Mouse (Mus musculus) small intestine, adult 2 months (tissue): ENCODE results near the gene Pdia3. TPM values are rescaled to one million over a fixed set of nuclear protein-coding genes. Genes with fewer than 3 reads are reported as not detected.
A peak's percentile ranks its signal among the peaks of the same experiment; 100 is the strongest.
"Not testable (repeated sequence)": the region's sequence is repeated elsewhere in the genome, so short reads cannot be mapped to it uniquely, and the experiment has no call there.

ENCODE experiments used
- H3K27ac ChIP-seq: fragments of 200-500 bp; 2 replicates; pipeline ENCODE4 v1.5.1; 2012; ENCODE audit warnings: low read depth, low read length, control low read depth, inconsistent platforms; ENCODE audit not compliant: insufficient read depth
- H3K27me3 ChIP-seq: fragments of 200-500 bp; 2 replicates; pipeline ENCODE4 v1.6.1; 2012; ENCODE audit warnings: mild to moderate bottlenecking, moderate library complexity, low read length, inconsistent platforms; ENCODE audit not compliant: control insufficient read depth, insufficient read depth
- H3K36me3 ChIP-seq: fragments of 200-500 bp; 2 replicates; pipeline ENCODE4 v1.6.1; 2012; ENCODE audit warnings: mild to moderate bottlenecking, low read length, control low read depth, inconsistent platforms; ENCODE audit not compliant: control insufficient read depth, insufficient read depth
- H3K4me1 ChIP-seq: fragments of 200-500 bp; 2 replicates; pipeline ENCODE4 v1.6.1; 2012; ENCODE audit warnings: low read length, inconsistent platforms, mixed read lengths; ENCODE audit not compliant: control insufficient read depth, insufficient read depth, insufficient read length
- H3K4me3 ChIP-seq: fragments of 200-500 bp; 2 replicates; pipeline ENCODE4 v1.5.1; 2012; ENCODE audit warnings: low read depth, mild to moderate bottlenecking, control low read depth, inconsistent platforms, low read length, moderate library complexity
- CTCF ChIP-seq: fragments of 200-500 bp; IDR thresholded peaks from 2 replicates; pipeline ENCODE4 v1.5.1; 2012; ENCODE audit warnings: low read depth, mild to moderate bottlenecking, control low read depth, inconsistent platforms, low read length, moderate library complexity, mixed read lengths; ENCODE audit not compliant: insufficient replicate concordance, insufficient read length; ENCODE audit errors: extremely low read depth
- POLR2A ChIP-seq: fragments of 200-500 bp; IDR thresholded peaks from 2 replicates; pipeline ENCODE4 v1.6.1; 2012; ENCODE audit warnings: low read depth, mild to moderate bottlenecking, control low read depth, inconsistent platforms, low read length, moderate library complexity
- WGBS: fragments of 180-500 bp; shearing (Covaris S2); methylation state at CpG from one replicate; pipeline ENCODE4 v1.1.7; 2018; 5-methylcytosine and 5-hydroxymethylcytosine counted together
- polyA plus RNA-seq: library from polyadenylated mRNA; depleted of rRNA; stranded (reverse); fragments of >200 nt; gene quantifications from 2 replicates; pipeline ENCODE4 v1.2.3, GENCODE M21; 2012; rRNA removed

Pdia3 gene
- polyA plus RNA-seq = 937 and 1,104 TPM in 2 replicates

DNA sequence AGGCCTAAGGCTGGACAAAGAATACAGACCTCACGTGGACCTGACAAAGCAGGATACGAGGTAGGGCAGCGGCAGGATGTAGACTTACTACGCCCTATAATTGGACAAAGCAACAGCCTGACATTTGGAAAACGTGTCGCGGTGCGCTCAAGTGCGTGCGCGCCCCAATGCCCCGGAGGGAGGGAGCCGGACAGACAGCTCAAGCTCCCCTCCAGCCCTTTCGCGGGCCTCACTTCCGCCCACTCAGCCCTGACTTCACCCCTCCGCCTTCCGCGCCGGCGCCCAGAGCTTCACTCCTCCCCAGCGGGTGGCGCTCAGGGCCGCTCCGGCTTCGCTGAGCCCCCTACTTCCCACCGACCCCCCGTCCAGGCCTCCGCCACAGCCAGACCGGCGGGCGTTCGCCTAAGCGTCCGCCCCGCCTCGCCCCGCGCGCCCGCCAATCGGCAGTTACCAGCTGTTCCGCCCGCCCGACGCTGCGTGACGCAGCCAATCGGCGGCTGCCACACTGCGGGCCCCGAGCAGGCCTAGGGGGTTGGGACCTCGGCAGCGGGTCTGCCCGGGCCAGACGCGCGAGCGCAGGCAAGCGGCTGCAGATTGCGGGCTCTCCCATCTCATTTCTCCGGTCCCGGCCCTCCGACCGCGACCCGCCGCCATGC lies at the start of gene Pdia3, which contains the start of gene Catsper2:
TSS of gene Pdia3 (plus strand) at position 389 of the 656 bp plus-strand sequence.
TSS of gene Catsper2 (minus strand) at position 406 of the 656 bp plus-strand sequence.
- 1% methylated on average over 68 of the region's 68 CpGs for WGBS

DNA sequence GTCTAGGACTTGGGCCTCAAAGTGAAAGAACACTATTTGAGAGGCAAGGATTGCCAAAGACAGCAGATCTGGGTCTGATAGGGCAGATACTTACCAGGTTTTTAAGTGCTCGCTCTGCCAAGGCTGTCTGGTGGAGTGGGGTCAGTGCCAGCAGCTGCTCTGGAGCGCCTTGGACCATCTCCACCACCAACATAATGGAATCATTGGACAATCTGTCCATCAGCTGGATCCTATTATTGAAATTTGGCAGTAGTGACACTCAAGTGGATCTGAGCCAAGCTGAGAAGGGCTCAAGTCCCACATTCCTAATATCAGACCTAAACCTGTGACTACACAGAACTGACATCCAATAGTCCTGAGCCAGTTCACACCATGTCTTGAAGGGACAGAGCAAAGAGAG lies 44.7 kb upstream of the Pdia3 start:
- peaks cover 12% of the 10 kb centered on the region for H3K36me3 ChIP-seq
- no peaks in the 10 kb centered on the region for H3K27me3 ChIP-seq
- WGBS = 83% methylated on average over 2 of the region's 2 CpGs
- H3K4me1 ChIP-seq = peaks cover 3% of the 10 kb centered on the region; the same call in 1 of the 2 replicates
- H3K4me3 ChIP-seq = no peak overlapping the region
- no peak overlapping the region for H3K27ac ChIP-seq
- TF ChIP-seq CTCF = no peak
- no peak for TF ChIP-seq POLR2A

More for the DNA sequence above, at the start of gene Pdia3, which contains the start of gene Catsper2:
- Histone ChIP-seq H3K27me3 (no peaks in the 10 kb centered on the region), H3K36me3 (peaks cover 5% of the 10 kb centered on the region), H3K27ac (peak within 1 kb of the TSS; percentile 90), H3K4me1 (no peaks in the 10 kb centered on the region; the same call in 1 of the 2 replicates), H3K4me3 (peak within 1 kb of the TSS; percentile 89)
- TF ChIP-seq CTCF (no peak), POLR2A (peak; percentile 97)

DNA sequence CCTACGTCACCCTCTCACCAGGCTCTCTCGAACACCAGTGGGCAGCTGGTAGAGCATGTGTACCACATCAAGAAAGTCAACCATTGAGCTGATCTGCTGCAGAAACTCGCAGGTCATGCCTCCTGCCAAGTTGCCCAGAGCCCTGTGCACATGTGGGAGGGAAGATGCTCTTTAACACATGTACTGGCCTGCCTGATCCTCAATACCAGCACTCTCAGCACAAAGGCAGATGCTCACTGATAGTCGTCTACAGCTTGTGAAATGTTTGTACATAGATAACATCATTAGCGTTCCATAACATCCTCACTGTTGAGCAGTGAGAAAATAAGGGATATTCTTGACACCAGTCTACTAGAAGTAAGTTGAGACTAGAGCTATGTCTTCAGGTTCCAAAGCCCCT lies 42.7 kb upstream of the Pdia3 start:
- no peaks in the 10 kb centered on the region for H3K4me1 ChIP-seq
- no peak overlapping the region for H3K27ac ChIP-seq
- 74% methylated on average over 5 of the region's 5 CpGs for WGBS
- H3K36me3 ChIP-seq = no peaks in the 10 kb centered on the region
- no peaks in the 10 kb centered on the region for H3K27me3 ChIP-seq
- no peak overlapping the region for H3K4me3 ChIP-seq
- TF ChIP-seq CTCF (no peak), POLR2A (no peak)

DNA sequence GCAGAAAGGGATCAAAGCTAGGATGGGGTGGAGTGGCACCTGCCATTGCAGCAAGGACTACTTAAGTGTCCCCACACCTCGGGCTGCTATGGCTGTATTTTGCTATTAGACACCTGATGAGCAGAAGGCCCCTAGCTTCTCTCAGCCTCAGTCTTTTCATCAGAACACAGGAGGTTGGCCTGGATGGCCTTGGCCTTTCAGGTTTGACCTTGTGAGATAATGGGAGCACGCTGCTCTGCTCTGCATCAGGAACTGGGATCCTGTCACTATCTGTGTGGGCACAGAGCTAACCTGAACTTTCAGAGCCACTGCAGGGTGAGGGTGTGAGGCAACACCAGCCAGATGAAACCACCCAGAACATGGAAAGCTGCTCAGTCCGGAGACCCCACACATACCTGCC lies 41.3 kb upstream of the Pdia3 start:
- TF ChIP-seq POLR2A = no peak
- no peak for TF ChIP-seq CTCF
- H3K36me3 ChIP-seq = no peaks in the 10 kb centered on the region
- WGBS = 60% methylated on average over 3 of the region's 3 CpGs
- no peaks in the 10 kb centered on the region for H3K4me1 ChIP-seq
- no peak overlapping the region for H3K4me3 ChIP-seq
- no peaks in the 10 kb centered on the region for H3K27me3 ChIP-seq
- no peak overlapping the region for H3K27ac ChIP-seq

DNA sequence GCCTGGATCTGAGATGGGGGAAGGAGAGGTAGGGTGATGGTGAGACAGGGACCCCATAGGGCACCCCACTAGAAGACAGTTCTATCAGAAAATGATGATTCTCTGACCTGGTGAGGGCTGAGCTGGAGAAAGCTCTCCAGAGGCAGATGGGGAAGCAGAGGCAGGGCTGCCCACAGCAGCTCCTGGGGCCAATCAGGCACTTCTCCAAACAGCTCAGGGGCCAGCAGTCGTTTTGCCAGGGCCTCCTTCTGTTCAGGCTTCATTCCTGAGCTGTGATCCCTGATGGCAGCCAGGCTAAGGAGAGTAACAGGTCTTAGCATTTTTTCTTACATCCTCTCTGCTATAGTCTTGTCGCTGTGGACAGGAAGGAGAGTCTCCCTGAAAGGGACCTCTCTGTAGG lies 38.8 kb upstream of the Pdia3 start:
- no peaks in the 10 kb centered on the region for H3K36me3 ChIP-seq
- no peak for TF ChIP-seq POLR2A
- TF ChIP-seq CTCF = no peak
- no peak overlapping the region for H3K27ac ChIP-seq
- no peak overlapping the region for H3K4me3 ChIP-seq
- no peaks in the 10 kb centered on the region for H3K4me1 ChIP-seq
- no peaks in the 10 kb centered on the region for H3K27me3 ChIP-seq
- 44% methylated on average over 2 of the region's 2 CpGs for WGBS

DNA sequence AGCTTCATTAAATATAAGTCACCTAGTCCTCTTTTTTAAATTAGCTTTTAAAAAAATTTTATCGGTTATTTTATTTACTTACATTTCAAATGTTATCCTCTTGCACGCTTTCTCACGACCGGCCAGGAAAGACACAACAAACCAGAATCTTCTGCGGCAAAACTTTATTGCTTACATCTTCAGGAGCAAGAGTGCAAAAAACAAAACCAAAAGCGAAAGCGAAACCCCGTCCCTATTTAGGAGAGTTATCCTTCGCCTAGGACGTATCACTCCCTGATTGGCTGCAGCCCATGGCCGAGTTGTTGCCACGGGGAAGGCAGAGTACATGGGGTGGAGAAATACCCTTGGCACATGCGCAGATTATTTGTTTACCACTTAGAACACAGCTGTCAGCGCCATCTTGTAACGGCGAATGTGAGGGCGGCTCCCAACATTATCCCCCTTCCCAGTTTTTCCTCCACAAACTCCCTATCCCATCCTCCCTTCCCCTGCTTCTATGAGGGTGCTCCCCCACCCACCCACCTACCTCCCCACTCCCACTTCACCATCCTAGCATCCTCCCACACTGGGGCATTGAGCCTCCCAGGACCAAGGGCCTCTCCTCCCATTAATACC lies 26.5 kb upstream of the Pdia3 start, which contains the start of gene Strc:
TSS of gene Strc (minus strand) at position 208 of the 615 bp plus-strand sequence.
- H3K4me3 ChIP-seq, H3K27ac ChIP-seq, H3K4me1 ChIP-seq, H3K27me3 ChIP-seq, H3K36me3 ChIP-seq: not testable (repeated sequence)
- 91% methylated on average over 17 of the region's 17 CpGs for WGBS

DNA sequence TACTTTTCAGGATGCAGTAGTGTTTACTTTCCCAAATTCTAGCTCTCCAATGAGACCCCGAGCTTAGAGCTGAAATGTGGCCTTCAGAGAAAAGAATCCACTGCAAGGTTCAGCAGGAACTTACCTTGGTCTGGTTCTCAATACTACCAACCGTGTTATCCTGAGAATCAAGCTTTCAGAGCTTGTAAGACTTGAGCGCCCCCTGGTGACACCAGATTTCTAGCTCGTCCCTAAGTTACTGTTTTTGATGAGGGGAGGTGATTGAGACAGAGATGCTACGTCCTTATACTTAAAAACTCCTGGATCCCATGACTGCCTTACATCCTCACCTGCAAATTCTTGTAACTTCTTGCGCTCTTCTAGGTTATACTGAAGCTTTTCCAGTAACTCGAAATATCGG lies 17.0 kb upstream of the Pdia3 start:
- no peaks in the 10 kb centered on the region for H3K27me3 ChIP-seq
- 19% methylated on average over 8 of the region's 8 CpGs for WGBS
- H3K27ac ChIP-seq = no peak overlapping the region
- no peaks in the 10 kb centered on the region for H3K4me1 ChIP-seq
- no peak for TF ChIP-seq CTCF
- no peak for TF ChIP-seq POLR2A
- no peak overlapping the region for H3K4me3 ChIP-seq
- no peaks in the 10 kb centered on the region for H3K36me3 ChIP-seq
